Comparison of ENCODE assay signal across 8 mouse cellular contexts in genomic region chr15:77196827-77197226, GRCm38 (mm10).
DNase-seq lines count a peak whose midpoint lies in the region; ATAC-seq and TF ChIP-seq lines count a peak whose summit lies in the region.

No protein-coding gene starts in this region.

- H3K9me3 ChIP-seq in stomach, postnatal 0 days (ENCODE audit: control insufficient read depth, low read length): no peaks in the 10 kb centered on the region

- no peak for TF ChIP-seq EP300 in heart, adult 2 months (IDR thresholded peaks at IDR 0.05; ENCODE audit: insufficient read depth, low read depth, low read length)
- TF ChIP-seq EP300 in stomach, postnatal 0 days (optimal IDR thresholded peaks at IDR 0.05): no peak

- H3K79me2 ChIP-seq in heart, adult 2 months (replicated peaks; ENCODE audit: control insufficient read depth, insufficient read depth, low read length): peaks cover 17% of the 10 kb centered on the region

- no peak for ATAC-seq in stomach, postnatal 0 days (ENCODE audit: low FRiP score, low TSS enrichment)

- no peaks in the 10 kb centered on the region for H3K27me3 ChIP-seq in heart, adult 2 months (ENCODE audit: control insufficient read depth, insufficient read depth, low read length)
- no peaks in the 10 kb centered on the region for H3K27me3 ChIP-seq in stomach, postnatal 0 days (ENCODE audit: control insufficient read depth, insufficient read depth, low read length)

- TF ChIP-seq CTCF in heart, adult 2 months (IDR thresholded peaks at IDR 0.05): no peak
- no peak for TF ChIP-seq CTCF in stomach, postnatal 0 days (IDR thresholded peaks at IDR 0.05; ENCODE audit: low read depth)

- intact Hi-C loops in heart, adult 2 months (cut with DNase I): no loop called here

- H3K4me1 ChIP-seq in heart, adult 2 months (ENCODE audit: control insufficient read depth, insufficient read depth, low read length): peaks cover 29% of the 10 kb centered on the region
- H3K4me1 ChIP-seq in stomach, postnatal 0 days (replicated peaks; ENCODE audit: control insufficient read depth, insufficient read depth): peaks cover 11% of the 10 kb centered on the region

- peaks cover 28% of the 10 kb centered on the region for H3K36me3 ChIP-seq in heart, adult 2 months (ENCODE audit: control insufficient read depth, insufficient read depth, low read length)
- H3K36me3 ChIP-seq in stomach, postnatal 0 days (ENCODE audit: control insufficient read depth, insufficient read depth, low read length): no peaks in the 10 kb centered on the region

- H3K4me3 ChIP-seq in heart, adult 2 months: no peak overlapping the region
- no peak overlapping the region for H3K4me3 ChIP-seq in stomach, postnatal 0 days (ENCODE audit: low read depth, low read length)

- peak overlapping the region; percentile 29; the same call in 1 of the 2 replicates for H3K27ac ChIP-seq in heart, adult 2 months
- H3K27ac ChIP-seq in stomach, postnatal 0 days (replicated peaks): peak overlapping the region; percentile 78

- no peak for TF ChIP-seq POLR2A in heart, adult 2 months (IDR thresholded peaks at IDR 0.05; ENCODE audit: insufficient read depth, low read depth, low read length)

- H3K9ac ChIP-seq in heart, adult 2 months (ENCODE audit: low read depth, low read length): no peak overlapping the region
- H3K9ac ChIP-seq in stomach, postnatal 0 days (ENCODE audit: low read length): no peak overlapping the region

- peak; percentile 32 for DNase-seq in cerebellum, adult 11-12 months
- no peak for DNase-seq in cerebellum, adult 11 months
- peak; percentile 88 for DNase-seq in 3T3-L1 (ENCODE audit: low read depth, low spot score)
- DNase-seq in heart, adult 2 months: peak; percentile 75 to 80
- peak; percentile 88 to 92 for DNase-seq in kidney, postnatal 25 days
- DNase-seq in stomach, postnatal 0 days (ENCODE audit: low spot score): peak; percentile 62
- no peak for DNase-seq in thymus, postnatal 25 days
- DNase-seq in thymus, postnatal 14 days: no peak

- no peak overlapping the region for H3K4me2 ChIP-seq in stomach, postnatal 0 days (replicated peaks; ENCODE audit: low read depth)

- 50% methylated on average over 5 of the region's 5 CpGs for WGBS in heart, adult 2 months
- whole genome bisulfite sequencing in stomach, postnatal 0 days: 33% methylated on average over 5 of the region's 5 CpGs

Comparison
In these comparisons a context has a peak if more than half of its experiments do, and no peak if none do; other contexts are left out.
1. DNase-seq: peak in cerebellum, adult 11-12 months (single experiment), 3T3-L1 (single experiment), heart, adult 2 months (2 of 2), kidney, postnatal 25 days (2 of 2) and stomach, postnatal 0 days (single experiment); none in cerebellum, adult 11 months (single experiment), thymus, postnatal 25 days (single experiment) and thymus, postnatal 14 days (single experiment).